Mouse (Mus musculus): Measurements from ENCODE around the gene Tfeb. TPM values are rescaled to one million over a fixed set of nuclear protein-coding genes. Genes with fewer than 3 reads are reported as not detected.

The Tfeb gene
- polyA plus RNA-seq, 1 experiment from 2014 or later, result 11.5 TPM

GRCm38 (mm10) chr17:47821339-47821738 is 84.5 kb downstream of the Tfeb start:
- no peaks in the 10 kb centered on the region for H3K9me3 ChIP-seq (replicated peaks; ENCODE audit: control insufficient read depth, low read length)
- H3K36me3 ChIP-seq (ENCODE audit: control insufficient read depth, insufficient read depth, low read length), result peaks cover 16% of the 10 kb centered on the region
- ATAC-seq (ENCODE audit: insufficient read depth, low FRiP score), result peak; percentile 61; the same call in 1 of the 2 replicates
- H3K27me3 ChIP-seq (ENCODE audit: control insufficient read depth, insufficient read depth, low read length), result no peaks in the 10 kb centered on the region
- 58% methylated on average over 8 of the region's 8 CpGs for WGBS
- H3K9ac ChIP-seq (ENCODE audit: low read length), result 0 out of 2 replicates have a peak overlapping the region, but pooled peaks have one; percentile 3
- peak overlapping the region; percentile 46; the same call in 1 of the 2 replicates for H3K27ac ChIP-seq (ENCODE audit: low read length)
- H3K4me1 ChIP-seq (ENCODE audit: control insufficient read depth, insufficient read depth, low read length), result peaks cover 11% of the 10 kb centered on the region
- H3K4me2 ChIP-seq (ENCODE audit: low read depth, low read length), result no peak overlapping the region
- no peak overlapping the region for H3K4me3 ChIP-seq (replicated peaks; ENCODE audit: low read length)

- Histone ChIP-seq H3K36me3 (ENCODE audit: control insufficient read depth, insufficient read depth, low read length) (peaks cover 8% of the 10 kb centered on the region), H3K4me2 (ENCODE audit: low read depth, low read length) (peak overlapping the region; percentile 79), H3K27me3 (ENCODE audit: control insufficient read depth, insufficient read depth, low read length) (no peaks in the 10 kb centered on the region), H3K4me3 (replicated peaks; ENCODE audit: low read length) (peak overlapping the region; percentile 70), H3K9ac (ENCODE audit: low read length) (peak overlapping the region; percentile 80), H3K9me3 (replicated peaks; ENCODE audit: control insufficient read depth, low read length) (no peaks in the 10 kb centered on the region), H3K4me1 (ENCODE audit: control insufficient read depth, insufficient read depth, low read length) (peaks cover 21% of the 10 kb centered on the region), H3K27ac (ENCODE audit: low read length) (no peak overlapping the region; the same call in 1 of the 2 replicates)
- no peak for ATAC-seq (ENCODE audit: insufficient read depth, low FRiP score)
- WGBS, result 15% methylated on average over 9 of the region's 9 CpGs
Observed at GRCm38 (mm10) chr17:47831161-47831560, 94.3 kb downstream of the Tfeb start.

GRCm38 (mm10) chr17:47831772-47832171 is 94.9 kb downstream of the Tfeb start:
- 48% methylated on average over 5 of the region's 5 CpGs for WGBS
- peak overlapping the region; percentile 79 for H3K4me2 ChIP-seq (ENCODE audit: low read depth, low read length)
- ATAC-seq (ENCODE audit: insufficient read depth, low FRiP score), result no peak
- peak overlapping the region; percentile 82 for H3K27ac ChIP-seq (ENCODE audit: low read length)
- peaks cover 21% of the 10 kb centered on the region for H3K4me1 ChIP-seq (ENCODE audit: control insufficient read depth, insufficient read depth, low read length)
- peak overlapping the region; percentile 80 for H3K9ac ChIP-seq (ENCODE audit: low read length)
- H3K27me3 ChIP-seq (ENCODE audit: control insufficient read depth, insufficient read depth, low read length), result no peaks in the 10 kb centered on the region
- peak overlapping the region; percentile 70 for H3K4me3 ChIP-seq (replicated peaks; ENCODE audit: low read length)
- H3K9me3 ChIP-seq (replicated peaks; ENCODE audit: control insufficient read depth, low read length), result no peaks in the 10 kb centered on the region
- H3K36me3 ChIP-seq (ENCODE audit: control insufficient read depth, insufficient read depth, low read length), result peaks cover 6% of the 10 kb centered on the region

GRCm38 (mm10) chr17:47832501-47833028 is 95.7 kb downstream of the Tfeb start:
- under 1% methylated on average over 17 of the region's 17 CpGs for WGBS
- no peaks in the 10 kb centered on the region for H3K36me3 ChIP-seq (ENCODE audit: control insufficient read depth, insufficient read depth, low read length)
- peak overlapping the region; percentile 82 for H3K27ac ChIP-seq (ENCODE audit: low read length)
- ATAC-seq (ENCODE audit: insufficient read depth, low FRiP score), result peak; percentile 48
- peaks cover 24% of the 10 kb centered on the region for H3K4me1 ChIP-seq (ENCODE audit: control insufficient read depth, insufficient read depth, low read length)
- H3K9ac ChIP-seq (ENCODE audit: low read length), result peak overlapping the region; percentile 80
- H3K9me3 ChIP-seq (replicated peaks; ENCODE audit: control insufficient read depth, low read length), result no peaks in the 10 kb centered on the region
- peak overlapping the region; percentile 70 for H3K4me3 ChIP-seq (replicated peaks; ENCODE audit: low read length)
- no peaks in the 10 kb centered on the region for H3K27me3 ChIP-seq (ENCODE audit: control insufficient read depth, insufficient read depth, low read length)
- peak overlapping the region; percentile 79 for H3K4me2 ChIP-seq (ENCODE audit: low read depth, low read length)

GRCm38 (mm10) chr17:47833029-47833627 is 96.3 kb downstream of the Tfeb start:
- ATAC-seq (ENCODE audit: insufficient read depth, low FRiP score), result peak; percentile 79
- Histone ChIP-seq H3K9ac (ENCODE audit: low read length) (peak overlapping the region; percentile 80), H3K27ac (ENCODE audit: low read length) (peak overlapping the region; percentile 82), H3K36me3 (ENCODE audit: control insufficient read depth, insufficient read depth, low read length) (no peaks in the 10 kb centered on the region), H3K4me2 (ENCODE audit: low read depth, low read length) (peak overlapping the region; percentile 79), H3K4me3 (replicated peaks; ENCODE audit: low read length) (peak overlapping the region; percentile 70), H3K9me3 (replicated peaks; ENCODE audit: control insufficient read depth, low read length) (no peaks in the 10 kb centered on the region), H3K4me1 (ENCODE audit: control insufficient read depth, insufficient read depth, low read length) (peaks cover 28% of the 10 kb centered on the region), H3K27me3 (ENCODE audit: control insufficient read depth, insufficient read depth, low read length) (no peaks in the 10 kb centered on the region)
- under 1% methylated on average over 45 of the region's 45 CpGs for WGBS

GRCm38 (mm10) chr17:47833628-47834481 is 97.0 kb downstream of the Tfeb start:
- H3K4me2 ChIP-seq (ENCODE audit: low read depth, low read length), result peak overlapping the region; percentile 79
- peak overlapping the region; percentile 80 for H3K9ac ChIP-seq (ENCODE audit: low read length)
- 2% methylated on average over 45 of the region's 45 CpGs for WGBS
- no peaks in the 10 kb centered on the region for H3K36me3 ChIP-seq (ENCODE audit: control insufficient read depth, insufficient read depth, low read length)
- peak overlapping the region; percentile 82 for H3K27ac ChIP-seq (ENCODE audit: low read length)
- no peak for ATAC-seq (ENCODE audit: insufficient read depth, low FRiP score)
- peaks cover 28% of the 10 kb centered on the region for H3K4me1 ChIP-seq (ENCODE audit: control insufficient read depth, insufficient read depth, low read length)
- H3K4me3 ChIP-seq (replicated peaks; ENCODE audit: low read length), result peak overlapping the region; percentile 70
- H3K9me3 ChIP-seq (replicated peaks; ENCODE audit: control insufficient read depth, low read length), result no peaks in the 10 kb centered on the region
- no peaks in the 10 kb centered on the region for H3K27me3 ChIP-seq (ENCODE audit: control insufficient read depth, insufficient read depth, low read length)

GRCm38 (mm10) chr17:47834482-47834767 is 97.6 kb downstream of the Tfeb start, which contains the start of gene Mdfi:
TSS of gene Mdfi (minus strand) at chr17:47834691.
- Histone ChIP-seq H3K4me2 (ENCODE audit: low read depth, low read length) (peak within 1 kb of the TSS; percentile 79), H3K4me1 (ENCODE audit: control insufficient read depth, insufficient read depth, low read length) (peaks cover 28% of the 10 kb centered on the region), H3K27ac (ENCODE audit: low read length) (peak within 1 kb of the TSS; percentile 82), H3K27me3 (ENCODE audit: control insufficient read depth, insufficient read depth, low read length) (no peaks in the 10 kb centered on the region), H3K9me3 (replicated peaks; ENCODE audit: control insufficient read depth, low read length) (no peaks in the 10 kb centered on the region), H3K9ac (ENCODE audit: low read length) (peak within 1 kb of the TSS; percentile 80), H3K4me3 (replicated peaks; ENCODE audit: low read length) (peak within 1 kb of the TSS; percentile 70), H3K36me3 (ENCODE audit: control insufficient read depth, insufficient read depth, low read length) (no peaks in the 10 kb centered on the region)
- ATAC-seq (ENCODE audit: insufficient read depth, low FRiP score), result peak; percentile 29
- WGBS, result 7% methylated on average over 18 of the region's 18 CpGs

- 26% methylated on average over 6 of the region's 6 CpGs for WGBS
- H3K27ac ChIP-seq (ENCODE audit: low read length), result no peak overlapping the region
- H3K4me3 ChIP-seq (replicated peaks; ENCODE audit: low read length), result no peak overlapping the region
- H3K27me3 ChIP-seq (ENCODE audit: control insufficient read depth, insufficient read depth, low read length), result no peaks in the 10 kb centered on the region
- H3K4me1 ChIP-seq (ENCODE audit: control insufficient read depth, insufficient read depth, low read length), result peaks cover 17% of the 10 kb centered on the region
- H3K4me2 ChIP-seq (ENCODE audit: low read depth, low read length), result no peak overlapping the region
- ATAC-seq (ENCODE audit: insufficient read depth, low FRiP score), result no peak
- H3K36me3 ChIP-seq (ENCODE audit: control insufficient read depth, insufficient read depth, low read length), result no peaks in the 10 kb centered on the region
- H3K9ac ChIP-seq (ENCODE audit: low read length), result no peak overlapping the region
- H3K9me3 ChIP-seq (replicated peaks; ENCODE audit: control insufficient read depth, low read length), result no peaks in the 10 kb centered on the region
Observed at GRCm38 (mm10) chr17:47837808-47838207, 101.0 kb downstream of the Tfeb start.

GRCm38 (mm10) chr17:47841521-47841920 is 104.7 kb downstream of the Tfeb start:
- no peaks in the 10 kb centered on the region for H3K27me3 ChIP-seq (ENCODE audit: control insufficient read depth, insufficient read depth, low read length)
- no peak overlapping the region for H3K4me3 ChIP-seq (replicated peaks; ENCODE audit: low read length)
- 82% methylated on average over 8 of the region's 8 CpGs for WGBS
- no peak overlapping the region for H3K9ac ChIP-seq (ENCODE audit: low read length)
- ATAC-seq (ENCODE audit: insufficient read depth, low FRiP score), result no peak
- H3K4me2 ChIP-seq (ENCODE audit: low read depth, low read length), result no peak overlapping the region
- no peak overlapping the region for H3K27ac ChIP-seq (ENCODE audit: low read length)
- peaks cover 4% of the 10 kb centered on the region for H3K9me3 ChIP-seq (replicated peaks; ENCODE audit: control insufficient read depth, low read length)
- peaks cover 16% of the 10 kb centered on the region for H3K4me1 ChIP-seq (ENCODE audit: control insufficient read depth, insufficient read depth, low read length)
- H3K36me3 ChIP-seq (ENCODE audit: control insufficient read depth, insufficient read depth, low read length), result no peaks in the 10 kb centered on the region

Data from stomach, embryonic 16.5 days (tissue).